Mouse (Mus musculus) small intestine, adult 2 months (tissue): ENCODE measurements around the gene A930017K11Rik. TPM values are rescaled to one million over a fixed set of nuclear protein-coding genes. Genes with fewer than 3 reads are reported as not detected.

Experiments used
- H3K27ac ChIP-seq: fragments of 200-500 bp; 2 replicates; pipeline ENCODE4 v1.5.1; 2012; ENCODE audit warnings: low read depth, low read length, control low read depth, inconsistent platforms; ENCODE audit not compliant: insufficient read depth
- H3K27me3 ChIP-seq: fragments of 200-500 bp; 2 replicates; pipeline ENCODE4 v1.6.1; 2012; ENCODE audit warnings: mild to moderate bottlenecking, moderate library complexity, low read length, inconsistent platforms; ENCODE audit not compliant: control insufficient read depth, insufficient read depth
- H3K36me3 ChIP-seq: fragments of 200-500 bp; 2 replicates; pipeline ENCODE4 v1.6.1; 2012; ENCODE audit warnings: mild to moderate bottlenecking, low read length, control low read depth, inconsistent platforms; ENCODE audit not compliant: control insufficient read depth, insufficient read depth
- H3K4me1 ChIP-seq: fragments of 200-500 bp; 2 replicates; pipeline ENCODE4 v1.6.1; 2012; ENCODE audit warnings: low read length, inconsistent platforms, mixed read lengths; ENCODE audit not compliant: control insufficient read depth, insufficient read depth, insufficient read length
- H3K4me3 ChIP-seq: fragments of 200-500 bp; 2 replicates; pipeline ENCODE4 v1.5.1; 2012; ENCODE audit warnings: low read depth, mild to moderate bottlenecking, control low read depth, inconsistent platforms, low read length, moderate library complexity
- CTCF ChIP-seq: fragments of 200-500 bp; IDR thresholded peaks from 2 replicates; pipeline ENCODE4 v1.5.1; 2012; ENCODE audit warnings: low read depth, mild to moderate bottlenecking, control low read depth, inconsistent platforms, low read length, moderate library complexity, mixed read lengths; ENCODE audit not compliant: insufficient replicate concordance, insufficient read length; ENCODE audit errors: extremely low read depth
- POLR2A ChIP-seq: fragments of 200-500 bp; IDR thresholded peaks from 2 replicates; pipeline ENCODE4 v1.6.1; 2012; ENCODE audit warnings: low read depth, mild to moderate bottlenecking, control low read depth, inconsistent platforms, low read length, moderate library complexity
- WGBS: fragments of 180-500 bp; shearing (Covaris S2); methylation state at CpG from one replicate; pipeline ENCODE4 v1.1.7; 2018; 5-methylcytosine and 5-hydroxymethylcytosine counted together
- polyA plus RNA-seq: library from polyadenylated mRNA; depleted of rRNA; stranded (reverse); fragments of >200 nt; gene quantifications from 2 replicates; pipeline ENCODE4 v1.2.3, GENCODE M21; 2012; rRNA removed

Gene A930017K11Rik
- polyA plus RNA-seq: 0.04 TPM in 1 of 2 replicates, not detected in the other

GRCm38 (mm10) chr17:25951803-25952623 is at the start of gene A930017K11Rik:
A930017K11Rik (minus strand) TSS chr17:25952565.
- Histone ChIP-seq H3K27me3 (peaks cover 16% of the 10 kb centered on the region), H3K27ac (no peak within 1 kb of the TSS), H3K4me1 (no peaks in the 10 kb centered on the region; the same call in 1 of the 2 replicates), H3K36me3 (no peaks in the 10 kb centered on the region), H3K4me3 (peak within 1 kb of the TSS; percentile 54)
- WGBS: 4% methylated on average over 58 of the region's 58 CpGs
- TF ChIP-seq POLR2A (no peak), CTCF (no peak)

DNA sequence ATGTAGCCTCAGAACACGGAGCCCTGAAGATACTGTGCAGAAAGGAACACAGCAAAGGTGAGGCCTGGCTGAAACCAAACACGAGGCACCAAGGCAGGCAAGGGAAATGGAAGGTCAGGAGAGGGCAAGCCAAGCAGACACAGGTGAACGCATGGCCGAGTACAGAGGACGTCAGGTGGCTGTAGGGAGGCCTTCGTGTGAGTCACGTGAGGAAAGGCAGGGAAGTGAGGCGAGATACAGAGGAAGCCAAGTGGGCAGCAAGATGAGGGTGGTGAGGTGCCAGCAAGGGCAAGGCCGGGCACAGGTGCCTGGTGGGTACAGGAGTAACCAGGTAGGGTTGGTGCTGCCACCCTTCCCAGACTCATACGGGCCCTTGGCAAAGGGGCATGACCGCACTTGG is 46.1 kb upstream of the A930017K11Rik start:
- Histone ChIP-seq H3K36me3 (peaks cover 19% of the 10 kb centered on the region), H3K27ac (no peak overlapping the region), H3K4me1 (peaks cover 9% of the 10 kb centered on the region; the same call in 1 of the 2 replicates), H3K4me3 (no peak overlapping the region), H3K27me3 (no peaks in the 10 kb centered on the region)
- 90% methylated on average over 11 of the region's 11 CpGs for WGBS
- no peak for TF ChIP-seq POLR2A
- TF ChIP-seq CTCF: no peak

GRCm38 (mm10) chr17:25993489-25993888 is 41.1 kb upstream of the A930017K11Rik start:
- Histone ChIP-seq H3K4me1 (peaks cover 4% of the 10 kb centered on the region; the same call in 1 of the 2 replicates), H3K36me3 (peaks cover 51% of the 10 kb centered on the region)
- no peak for TF ChIP-seq POLR2A
- no peak for TF ChIP-seq CTCF

GRCm38 (mm10) chr17:25992274-25992673 is 39.9 kb upstream of the A930017K11Rik start:
- Histone ChIP-seq H3K36me3 (peaks cover 51% of the 10 kb centered on the region), H3K27ac (no peak overlapping the region), H3K4me1 (no peaks in the 10 kb centered on the region), H3K27me3 (no peaks in the 10 kb centered on the region), H3K4me3 (no peak overlapping the region)
- TF ChIP-seq POLR2A (no peak), CTCF (no peak)
- 91% methylated on average over 4 of the region's 4 CpGs for WGBS

More at GRCm38 (mm10) chr17:25993489-25993888, 41.1 kb upstream of the A930017K11Rik start:
- Histone ChIP-seq H3K27me3 (no peaks in the 10 kb centered on the region), H3K27ac (no peak overlapping the region), H3K4me3 (no peak overlapping the region)
- 80% methylated on average over 3 of the region's 3 CpGs for WGBS

- H3K4me1 ChIP-seq: no peaks in the 10 kb centered on the region
- H3K27ac ChIP-seq: no peak overlapping the region
- no peak overlapping the region for H3K4me3 ChIP-seq
- WGBS: 68% methylated on average over 5 of the region's 5 CpGs
- TF ChIP-seq CTCF: no peak
- TF ChIP-seq POLR2A: no peak
- peaks cover 40% of the 10 kb centered on the region for H3K36me3 ChIP-seq
- no peaks in the 10 kb centered on the region for H3K27me3 ChIP-seq
Measured at GRCm38 (mm10) chr17:25990331-25990730, 38.0 kb upstream of the A930017K11Rik start.

DNA sequence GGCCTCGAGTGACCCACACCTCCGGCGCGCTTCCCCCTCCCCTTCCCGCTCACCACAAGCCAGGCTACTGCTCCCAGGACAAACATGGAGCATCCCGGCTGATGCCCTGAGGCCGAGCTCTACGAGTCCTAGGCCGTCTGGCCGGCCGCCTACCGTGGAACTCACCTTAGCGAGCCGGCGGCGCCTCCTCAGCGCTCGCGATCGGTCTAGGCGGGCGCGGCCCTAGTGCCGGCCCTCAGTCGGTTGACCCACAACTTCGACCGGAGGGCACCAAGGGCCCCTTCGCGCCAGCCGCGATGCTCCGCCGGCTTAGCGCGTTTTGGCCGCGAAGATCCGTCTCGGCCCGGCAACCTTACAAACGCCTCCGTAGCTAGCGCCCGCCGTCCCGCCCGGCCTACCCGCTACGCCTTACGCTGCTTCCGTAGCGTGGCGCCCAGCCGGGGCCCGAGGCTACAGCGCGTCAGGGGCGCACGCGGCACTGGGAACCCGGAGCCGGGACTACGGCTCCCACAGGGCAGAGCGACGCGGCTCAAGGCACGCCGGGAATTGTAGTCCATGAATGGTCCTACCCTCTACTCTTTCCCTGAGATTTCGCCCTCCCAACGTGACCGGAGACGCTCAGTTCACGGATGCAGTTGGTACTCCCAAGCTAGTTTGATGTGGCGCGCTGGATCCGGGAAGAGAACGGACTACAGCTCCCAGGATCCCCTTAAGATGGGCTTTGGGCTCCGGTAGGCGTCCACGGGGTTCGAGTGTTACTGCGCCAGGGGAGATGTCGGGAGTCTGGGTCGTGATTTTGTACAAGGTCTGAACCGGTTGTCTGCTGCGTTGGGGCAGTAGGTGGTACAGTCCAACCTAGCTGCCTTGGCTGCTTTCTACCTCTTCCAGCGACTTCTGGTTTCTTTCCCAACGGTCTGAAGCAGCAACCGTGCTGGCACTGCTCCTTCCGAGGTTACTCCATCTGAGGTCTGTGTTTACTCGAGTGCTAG is 33.2 kb upstream of the A930017K11Rik start, which contains the start of gene Capn15:
Capn15 (minus strand) TSS at position 491 of the 989 bp plus-strand sequence.
- TF ChIP-seq POLR2A (peak; percentile 64; the same call in 1 of the 2 replicates), CTCF (no peak)
- Histone ChIP-seq H3K4me1 (peaks cover 30% of the 10 kb centered on the region), H3K36me3 (peaks cover 11% of the 10 kb centered on the region), H3K4me3 (peak within 1 kb of the TSS; percentile 82), H3K27me3 (no peaks in the 10 kb centered on the region), H3K27ac (peak within 1 kb of the TSS; percentile 74)
- WGBS: under 1% methylated on average over 91 of the region's 91 CpGs

DNA sequence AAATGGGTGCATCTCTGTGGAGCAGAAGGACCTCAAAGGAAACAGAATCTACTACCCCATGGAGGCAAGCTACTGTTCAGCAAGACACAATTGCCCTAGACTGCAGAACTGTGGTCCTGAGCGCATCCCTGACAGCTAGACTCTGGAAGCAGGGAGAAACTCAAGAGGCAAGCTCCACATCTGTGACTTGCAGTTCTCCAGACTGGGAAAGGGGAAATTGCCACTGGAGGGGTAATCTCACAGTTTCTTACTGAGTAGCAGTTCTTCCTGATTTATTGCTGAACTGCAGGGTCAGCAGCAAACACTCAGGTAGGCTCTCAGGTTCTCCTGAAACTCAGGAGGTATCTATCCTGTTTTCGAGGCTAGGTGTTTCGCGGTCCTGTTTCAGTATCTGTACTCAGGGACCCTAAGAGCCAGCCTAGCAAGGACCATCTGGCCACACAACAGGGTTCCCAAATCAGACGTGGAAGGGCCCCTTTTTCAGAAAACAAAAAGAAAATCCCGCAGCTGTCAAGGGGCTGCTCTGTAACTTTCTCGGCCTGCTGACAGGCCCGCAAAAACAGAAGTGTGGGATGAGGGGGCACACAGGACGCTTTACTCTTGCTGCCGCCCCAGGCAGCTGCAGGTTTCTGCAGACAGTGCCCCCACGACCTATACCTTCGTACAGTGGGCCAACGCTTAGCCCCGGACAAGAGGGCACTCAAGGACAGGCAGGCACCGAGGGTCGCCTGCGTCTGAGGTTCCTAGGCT is 32.4 kb upstream of the A930017K11Rik start:
- Histone ChIP-seq H3K27ac (peak overlapping the region; percentile 74), H3K4me1 (peaks cover 37% of the 10 kb centered on the region), H3K4me3 (peak overlapping the region; percentile 82), H3K27me3 (no peaks in the 10 kb centered on the region), H3K36me3 (peaks cover 3% of the 10 kb centered on the region)
- TF ChIP-seq CTCF (no peak), POLR2A (no peak)
- WGBS: 5% methylated on average over 17 of the region's 17 CpGs
